Mouse (Mus musculus): ENCODE data around the gene Rbfox1.

Rbfox1 gene

DNA sequence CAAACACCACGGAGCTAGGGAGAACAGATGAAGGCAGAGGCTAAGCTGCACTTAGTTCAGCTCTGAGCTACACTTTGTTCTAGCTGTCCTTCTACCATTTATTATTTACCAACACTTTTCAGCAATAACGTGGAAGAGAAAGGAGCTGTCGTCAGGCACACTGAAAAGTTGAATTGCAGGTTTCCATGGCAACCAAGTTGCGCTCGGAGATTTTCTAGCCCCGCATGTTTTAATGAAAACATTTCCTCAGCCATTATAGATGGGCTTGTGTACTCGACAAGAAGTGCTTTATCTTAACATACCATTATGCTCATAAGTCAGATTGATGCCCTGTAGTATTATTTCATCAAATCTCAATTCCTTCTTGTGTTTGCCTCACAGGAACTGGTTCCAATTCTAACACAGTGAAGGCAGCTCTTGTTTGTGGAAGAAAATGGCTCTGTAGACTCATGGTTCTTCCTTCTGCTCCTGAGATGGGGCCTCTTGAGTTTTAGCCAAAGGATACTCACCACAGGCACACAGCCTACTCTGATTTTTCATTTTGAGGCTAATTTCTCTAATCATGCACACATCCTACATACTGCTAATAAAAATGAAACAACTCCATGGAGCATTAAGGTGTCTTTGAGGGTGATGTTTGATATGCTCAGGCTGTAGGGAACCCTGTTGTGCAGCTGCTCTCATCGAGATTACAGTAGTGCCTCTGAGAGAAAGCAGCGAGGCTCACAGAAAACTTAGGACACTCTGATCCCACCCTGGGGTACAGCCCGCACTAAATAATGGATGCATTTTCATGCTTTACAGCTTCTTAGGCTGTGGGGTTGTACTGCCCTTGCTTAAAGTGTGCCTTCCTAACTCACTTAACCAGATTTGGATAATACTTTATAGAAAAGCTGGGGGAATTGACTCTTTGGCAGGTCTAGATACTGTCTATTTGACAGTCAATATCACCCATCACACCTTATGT is 107.2 kb downstream of the Rbfox1 start:
- DNase-seq: no peak

DNA sequence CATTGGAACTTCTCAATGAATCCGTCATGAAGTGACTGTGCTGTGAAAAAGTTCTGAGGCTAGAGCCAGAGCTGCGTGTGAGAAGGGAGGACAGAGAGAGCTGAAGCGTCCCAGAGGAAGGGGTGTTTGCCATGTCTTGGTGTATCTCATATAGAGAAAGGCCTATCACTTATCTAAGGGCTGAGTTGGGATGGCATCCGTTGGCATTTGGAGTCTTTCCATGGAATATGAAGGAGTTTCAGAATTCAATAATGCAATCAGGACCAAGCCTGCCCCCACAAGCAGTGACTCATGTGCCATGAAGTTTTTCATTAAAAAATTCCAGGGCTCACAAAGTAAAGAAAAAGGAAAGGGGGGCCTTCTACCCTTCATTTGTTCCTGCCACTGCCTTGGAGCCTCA is 112.0 kb downstream of the Rbfox1 start:
- no peak for DNase-seq

DNA sequence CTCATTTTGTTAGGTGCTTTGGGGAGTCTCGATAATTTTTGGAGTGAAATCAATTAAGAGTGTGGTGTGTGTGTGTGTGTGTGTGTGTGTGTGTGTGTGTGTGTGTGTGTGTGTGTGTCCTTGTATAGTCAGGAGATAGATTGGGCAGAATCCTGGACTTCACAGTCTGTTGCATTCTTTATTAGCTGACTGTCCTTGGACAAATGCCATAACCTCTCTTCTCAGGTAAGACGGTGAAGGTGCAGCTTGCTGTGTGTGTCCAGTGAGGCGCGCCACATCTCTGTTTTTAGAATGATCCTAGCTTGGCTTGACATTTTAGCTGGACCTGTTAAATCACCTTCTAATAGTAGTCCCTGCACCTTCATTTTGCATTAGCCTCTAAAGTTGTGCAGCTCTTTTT is 112.5 kb downstream of the Rbfox1 start:
- peak; percentile 43 to 70 for DNase-seq

DNA sequence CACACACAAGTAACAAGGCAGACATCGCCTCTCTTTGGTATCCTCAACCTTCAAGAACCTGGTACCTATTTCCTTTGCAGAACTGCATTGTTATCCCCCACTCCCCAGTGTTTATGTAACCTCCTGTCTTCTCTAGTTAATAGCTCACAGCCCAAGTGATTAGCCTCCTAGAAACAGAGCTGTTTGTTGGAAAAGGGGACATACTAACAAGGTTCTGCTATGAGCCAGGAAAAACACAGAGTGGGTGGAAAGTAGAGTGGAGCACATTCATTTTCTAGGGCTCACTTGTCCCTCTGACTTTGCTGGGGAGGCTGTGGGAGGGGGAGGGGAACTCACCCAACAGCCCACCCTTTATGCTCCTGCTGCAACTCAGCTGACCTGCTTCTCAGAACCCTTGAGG is 114.9 kb downstream of the Rbfox1 start:
- DNase-seq: peak; percentile 40 to 69

DNA sequence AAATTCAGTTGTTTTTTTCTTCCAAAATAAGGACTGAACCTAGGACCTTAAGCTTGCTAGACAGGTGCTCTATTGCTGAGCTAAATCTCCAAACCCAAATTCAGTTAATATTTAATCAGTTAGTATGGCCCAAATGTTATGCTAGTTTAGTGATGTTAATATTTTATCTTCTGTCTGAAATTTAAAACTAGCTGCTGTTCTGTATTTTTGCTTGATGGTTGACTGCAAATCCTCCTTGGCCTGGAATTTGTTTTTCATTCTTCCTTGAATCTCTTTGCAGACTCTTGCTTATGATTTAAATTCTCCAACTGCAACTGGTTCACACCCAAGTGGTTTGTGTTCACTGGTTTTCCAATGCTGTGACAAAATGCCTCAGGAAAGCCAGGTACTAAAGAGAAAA is 121.8 kb downstream of the Rbfox1 start:
- peak in 1 of 2 experiments; percentile 48 for DNase-seq

DNA sequence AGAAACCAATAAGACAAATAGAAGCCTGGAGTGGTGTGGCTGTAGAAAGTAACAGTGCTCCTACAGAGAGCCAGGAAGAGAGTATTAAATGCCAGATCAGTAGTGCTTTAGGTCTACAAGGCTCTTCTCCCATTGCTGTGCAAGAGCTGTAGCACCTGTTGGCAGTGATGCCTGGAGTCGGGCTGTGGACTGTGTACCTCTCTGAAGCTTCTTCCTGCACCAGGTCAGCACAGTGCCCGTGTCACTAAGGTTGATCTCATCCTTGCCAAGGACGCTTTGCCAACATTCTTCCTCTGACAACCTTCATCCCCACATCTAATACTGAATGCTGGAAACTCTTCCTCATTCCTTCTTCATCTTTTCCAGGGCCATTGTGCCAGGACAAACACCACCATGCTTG is 127.7 kb downstream of the Rbfox1 start:
- DNase-seq: peak; percentile 22 to 49

DNA sequence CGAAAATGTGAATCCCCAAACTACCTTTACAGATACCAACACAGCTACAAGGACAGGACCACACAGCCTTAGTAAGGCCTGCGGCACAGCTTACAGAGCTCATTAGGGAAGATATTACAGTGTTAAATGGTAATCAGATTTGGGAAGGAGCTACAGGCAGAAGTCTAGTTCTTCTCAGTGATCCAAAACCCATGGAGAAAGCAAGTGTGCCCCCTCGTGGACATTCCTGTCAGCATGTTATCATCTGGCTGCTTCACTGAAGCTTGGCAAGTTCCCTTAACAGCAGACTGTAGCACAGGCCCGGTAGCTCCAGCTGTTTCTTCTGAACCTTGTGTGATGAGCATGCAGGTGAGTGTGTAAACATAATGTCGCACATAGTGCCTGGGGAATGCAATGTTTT is 133.5 kb downstream of the Rbfox1 start:
- DNase-seq: peak; percentile 64 to 93

DNA sequence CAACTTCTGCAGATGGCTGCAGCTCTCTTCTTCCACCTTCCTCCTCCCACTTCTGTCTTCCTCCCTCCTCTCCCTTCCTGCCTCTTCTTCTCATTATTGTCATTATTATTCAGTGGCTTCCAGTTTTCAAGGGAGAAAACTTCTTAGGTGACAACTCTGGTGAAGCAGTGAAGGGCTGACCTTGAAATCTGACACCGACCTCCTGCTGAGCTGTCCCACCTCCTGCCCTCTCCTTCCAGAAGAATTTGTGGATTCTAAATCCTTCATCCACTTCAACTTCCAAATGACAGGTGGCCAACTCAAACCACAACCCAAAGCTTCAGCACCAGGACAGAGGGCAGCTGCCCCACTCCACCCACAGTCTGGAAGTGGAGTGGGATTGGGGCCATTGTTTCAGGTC is 134.2 kb downstream of the Rbfox1 start:
- no peak for DNase-seq

DNA sequence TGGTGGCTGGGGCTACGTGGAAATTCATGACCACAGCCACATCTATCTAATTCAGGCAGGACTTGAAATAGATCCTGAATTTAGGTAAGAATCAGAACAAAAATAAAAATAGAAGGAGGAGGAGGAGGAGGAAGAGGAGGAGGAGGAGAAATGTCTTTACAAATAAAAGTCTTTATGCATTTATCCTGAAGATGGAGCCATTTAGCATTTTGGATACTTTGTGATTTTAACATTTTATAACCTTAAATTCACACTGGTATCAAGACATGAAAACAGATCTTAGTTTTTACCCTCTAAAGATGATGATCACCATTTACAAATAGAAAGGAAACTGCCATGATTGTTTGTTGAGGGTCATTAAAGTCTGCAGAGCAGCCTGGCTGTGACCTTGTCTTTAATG is 146.1 kb downstream of the Rbfox1 start:
- no peak for DNase-seq

DNA sequence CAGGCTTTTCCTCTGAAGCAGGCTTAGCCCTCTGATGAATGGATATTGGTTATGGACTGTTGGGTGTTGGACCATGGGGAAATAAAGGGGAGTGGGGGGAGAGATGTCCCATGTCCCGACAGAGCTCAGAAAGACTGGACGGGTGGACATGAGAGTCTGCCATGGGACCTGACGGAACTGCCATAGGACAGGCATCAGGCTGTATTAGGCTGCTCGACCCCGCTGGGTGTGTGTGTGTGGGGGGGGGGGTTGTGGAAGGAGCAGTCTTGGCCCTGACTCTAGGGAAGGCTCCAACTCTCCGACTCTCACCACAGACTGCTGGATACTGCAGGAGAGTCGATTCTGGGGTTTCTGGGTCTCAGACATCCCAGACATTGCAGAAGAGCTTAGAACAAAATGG is 147.4 kb downstream of the Rbfox1 start:
- DNase-seq: no peak

DNA sequence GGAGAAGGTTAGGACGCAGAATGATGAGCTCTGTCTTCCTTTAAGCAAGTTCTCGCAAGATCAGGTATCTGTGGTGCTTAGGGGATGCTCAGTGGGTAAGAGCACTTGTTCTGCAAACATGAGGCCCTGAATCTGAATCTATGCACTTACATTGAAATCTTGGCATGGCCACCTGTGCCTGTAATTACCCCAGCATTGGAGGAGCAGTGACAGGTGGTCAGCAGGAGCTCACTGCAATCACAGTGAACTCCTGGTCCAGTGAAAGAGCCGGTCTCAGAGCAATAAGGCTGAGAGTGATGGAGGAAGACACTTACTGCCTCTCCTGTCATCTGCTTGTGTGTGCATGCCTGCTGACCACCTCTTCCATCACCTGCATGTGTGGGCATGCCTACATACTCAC is 149.7 kb downstream of the Rbfox1 start:
- DNase-seq: no peak

DNA sequence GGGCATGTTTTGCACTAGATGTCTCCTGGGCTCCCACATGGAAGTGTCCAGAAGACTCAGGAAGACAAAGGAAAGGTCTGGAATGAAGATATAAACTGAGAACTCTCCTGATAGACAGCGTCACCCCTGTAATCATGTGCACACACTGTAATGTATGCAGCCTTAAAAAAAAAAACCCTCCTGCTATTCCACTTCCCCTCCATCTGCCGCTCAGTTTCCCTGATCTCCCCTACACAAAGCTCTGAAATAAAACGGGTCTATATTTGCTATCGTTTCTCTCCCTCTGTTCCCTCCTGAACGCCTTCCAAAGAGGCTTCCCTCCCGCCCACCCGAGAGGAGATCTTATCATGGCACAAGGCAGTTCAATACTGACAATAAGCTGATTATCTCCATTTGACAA is 151.9 kb downstream of the Rbfox1 start:
- DNase-seq: no peak

DNA sequence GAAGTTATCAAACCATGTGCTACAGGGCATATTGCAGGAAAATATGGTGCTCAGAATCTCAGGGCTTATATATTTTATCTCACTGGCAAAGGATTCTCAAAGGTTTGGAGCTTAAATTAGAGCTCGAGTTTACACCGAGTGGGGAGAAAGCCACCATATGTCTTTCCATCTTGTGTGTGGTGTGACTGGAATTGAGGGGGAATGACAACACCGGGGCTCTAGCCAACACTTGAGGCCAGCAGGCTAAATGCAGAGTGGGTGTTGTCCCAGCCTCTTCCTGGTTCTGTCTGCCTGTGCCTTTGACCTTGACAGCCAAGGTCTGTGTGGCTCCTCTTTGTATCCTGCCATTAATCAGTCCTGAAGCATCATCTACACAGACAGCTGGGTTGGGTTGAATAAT is 157.6 kb downstream of the Rbfox1 start:
- DNase-seq: no peak

DNA sequence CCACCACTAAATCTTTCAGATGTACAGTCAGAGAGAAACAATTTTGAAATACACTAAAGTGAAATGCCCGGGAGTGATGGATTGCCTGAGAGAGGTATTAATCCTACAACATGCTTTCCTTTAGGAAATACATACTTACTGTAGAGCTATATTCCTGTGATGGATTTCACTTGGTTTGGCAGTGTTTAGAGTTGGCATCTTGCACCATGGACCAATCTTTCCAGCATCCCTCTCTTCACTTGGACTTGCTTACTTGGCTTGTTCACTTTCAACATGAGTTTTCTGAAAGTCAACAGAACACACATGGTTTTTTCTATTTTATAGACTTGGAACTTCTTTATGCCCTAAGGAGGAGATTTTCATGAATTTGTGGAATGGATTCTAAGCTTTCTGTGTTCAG is 163.4 kb downstream of the Rbfox1 start:
- DNase-seq: no peak

DNA sequence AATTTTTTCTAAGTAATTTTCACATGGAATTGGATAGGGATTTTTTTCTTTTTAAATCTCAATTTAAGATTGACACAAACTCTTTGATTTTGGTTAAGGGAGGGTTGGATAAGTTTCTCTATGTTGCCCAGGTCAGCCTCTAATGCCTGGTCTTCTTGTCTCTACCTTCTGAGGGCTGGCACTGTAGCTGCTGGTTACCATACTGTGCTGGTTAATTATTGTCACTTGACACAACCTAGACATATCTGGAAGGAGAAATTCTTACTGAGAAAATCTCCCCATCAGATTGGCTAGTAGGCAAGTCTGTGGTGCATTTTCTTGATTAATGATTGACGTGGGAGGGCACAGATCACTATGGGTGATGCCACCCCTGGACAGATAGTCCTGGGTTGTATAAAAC is 177.3 kb downstream of the Rbfox1 start:
- DNase-seq: no peak

DNA sequence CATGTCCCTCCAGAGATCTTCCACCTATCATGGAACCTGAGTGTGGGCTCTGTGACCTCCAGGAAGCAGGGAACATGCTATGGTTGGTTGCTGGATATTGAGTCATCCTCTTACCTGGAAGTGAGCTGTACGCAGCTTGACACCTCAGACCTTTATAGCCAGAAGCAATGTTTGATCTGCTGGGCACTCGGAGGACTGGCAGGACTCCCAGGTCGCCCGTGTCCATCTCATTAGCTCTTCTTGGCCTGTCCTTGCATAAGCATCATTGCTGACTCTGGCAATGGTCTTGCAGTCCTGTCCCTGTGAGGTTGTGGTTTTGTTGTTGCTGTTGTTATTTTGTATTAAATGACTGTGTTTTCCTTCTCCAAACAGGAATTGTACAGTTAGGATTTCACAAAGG is 180.3 kb downstream of the Rbfox1 start:
- DNase-seq: no peak

DNA sequence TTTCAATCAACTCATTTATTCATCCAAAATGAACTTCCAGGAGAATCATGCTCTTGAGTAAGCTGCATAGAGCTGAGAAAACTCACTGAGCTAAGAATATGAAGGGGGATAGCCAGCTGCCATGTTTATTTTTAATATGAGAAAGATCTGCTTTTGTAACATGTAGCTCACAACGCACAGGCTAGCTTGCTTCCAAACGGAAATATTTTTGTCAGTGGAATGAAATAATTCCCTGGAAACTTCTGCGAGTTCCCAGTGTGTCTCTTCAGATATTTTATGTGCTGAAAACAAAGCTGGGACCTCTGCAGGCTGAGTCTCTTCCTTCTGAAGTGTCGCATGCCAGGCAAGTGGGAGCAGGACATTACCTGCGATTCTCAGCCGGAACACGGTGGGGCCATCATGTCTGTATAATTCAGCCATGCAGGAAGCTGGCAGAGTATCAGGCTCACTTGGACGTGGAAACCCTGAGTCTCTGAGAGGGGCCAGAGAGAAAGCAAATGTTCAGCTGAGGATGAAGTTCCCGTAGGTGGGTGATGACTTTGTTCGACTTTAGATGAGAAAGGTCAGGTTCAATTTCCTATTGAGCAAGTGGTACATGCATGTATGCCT is 190.4 kb downstream of the Rbfox1 start:
- no peak for DNase-seq

DNA sequence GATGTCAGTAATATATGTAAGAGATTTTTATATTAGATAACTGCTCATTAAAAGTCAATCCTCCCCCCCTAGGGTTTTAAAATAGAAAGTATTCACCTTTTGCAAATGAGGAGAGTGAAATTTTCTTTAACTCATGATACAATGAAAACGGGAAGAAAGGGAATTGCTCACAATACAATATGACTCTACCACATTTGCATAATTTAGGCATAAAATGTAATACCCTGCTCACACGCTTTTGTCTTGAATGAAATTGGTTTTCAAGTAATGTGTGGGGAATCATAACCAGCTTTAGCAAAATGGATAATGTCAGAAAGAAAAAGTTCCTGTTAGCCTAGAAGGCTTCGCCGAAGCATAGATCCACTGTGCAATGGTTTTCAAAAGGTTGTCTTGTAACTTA is 193.9 kb downstream of the Rbfox1 start:
- no peak for DNase-seq

DNA sequence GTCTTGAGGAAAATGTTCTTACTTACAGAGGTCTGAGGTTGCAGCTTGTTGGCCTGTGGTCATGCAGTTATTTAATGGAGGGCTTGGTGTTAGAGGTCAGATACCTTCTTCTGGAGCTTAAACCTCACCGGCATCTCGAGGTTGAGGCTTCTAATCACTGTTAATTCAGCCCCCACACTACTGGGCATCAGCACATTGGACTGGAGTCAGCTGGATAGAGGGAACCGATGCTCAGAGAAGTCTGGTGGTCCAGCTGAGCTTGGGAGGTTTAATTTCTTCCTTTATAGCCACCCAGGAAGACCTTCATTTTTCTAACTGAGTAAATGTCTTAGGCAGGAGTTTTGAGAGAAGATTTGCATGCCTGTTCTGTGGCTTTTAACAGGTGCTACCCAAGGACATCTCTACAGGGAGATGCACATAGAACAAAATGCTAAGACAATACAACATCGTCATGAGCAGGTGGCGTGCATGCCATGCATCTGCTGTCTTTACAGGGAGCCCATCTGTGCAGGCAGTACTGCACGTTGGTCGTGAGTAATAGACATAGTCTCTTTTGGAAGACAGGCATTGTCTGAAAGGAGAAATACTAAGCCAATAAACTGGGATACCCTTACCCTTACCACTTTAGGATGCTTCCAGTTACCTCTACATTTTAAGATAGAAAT is 199.7 kb downstream of the Rbfox1 start:
- DNase-seq: no peak

DNA sequence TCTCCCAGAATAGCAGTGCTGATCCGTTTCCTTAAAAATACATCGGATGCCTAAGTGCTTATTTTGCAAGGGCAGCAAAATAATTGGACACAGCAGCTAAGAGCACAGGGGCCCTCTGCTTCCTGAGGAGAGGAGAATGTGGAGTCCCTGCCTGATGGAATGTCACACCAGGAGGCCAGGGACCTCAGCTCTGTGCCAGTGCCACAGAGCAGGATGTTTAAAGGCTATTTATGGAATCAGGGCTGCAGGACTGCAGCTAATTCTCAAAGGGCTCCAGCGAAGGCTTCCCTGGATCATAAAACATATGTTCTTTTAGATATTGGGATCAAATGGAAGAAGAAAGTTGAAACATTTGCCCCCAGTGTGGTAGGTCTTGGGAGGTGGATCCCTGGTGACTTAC is 201.0 kb downstream of the Rbfox1 start:
- DNase-seq: no peak

DNA sequence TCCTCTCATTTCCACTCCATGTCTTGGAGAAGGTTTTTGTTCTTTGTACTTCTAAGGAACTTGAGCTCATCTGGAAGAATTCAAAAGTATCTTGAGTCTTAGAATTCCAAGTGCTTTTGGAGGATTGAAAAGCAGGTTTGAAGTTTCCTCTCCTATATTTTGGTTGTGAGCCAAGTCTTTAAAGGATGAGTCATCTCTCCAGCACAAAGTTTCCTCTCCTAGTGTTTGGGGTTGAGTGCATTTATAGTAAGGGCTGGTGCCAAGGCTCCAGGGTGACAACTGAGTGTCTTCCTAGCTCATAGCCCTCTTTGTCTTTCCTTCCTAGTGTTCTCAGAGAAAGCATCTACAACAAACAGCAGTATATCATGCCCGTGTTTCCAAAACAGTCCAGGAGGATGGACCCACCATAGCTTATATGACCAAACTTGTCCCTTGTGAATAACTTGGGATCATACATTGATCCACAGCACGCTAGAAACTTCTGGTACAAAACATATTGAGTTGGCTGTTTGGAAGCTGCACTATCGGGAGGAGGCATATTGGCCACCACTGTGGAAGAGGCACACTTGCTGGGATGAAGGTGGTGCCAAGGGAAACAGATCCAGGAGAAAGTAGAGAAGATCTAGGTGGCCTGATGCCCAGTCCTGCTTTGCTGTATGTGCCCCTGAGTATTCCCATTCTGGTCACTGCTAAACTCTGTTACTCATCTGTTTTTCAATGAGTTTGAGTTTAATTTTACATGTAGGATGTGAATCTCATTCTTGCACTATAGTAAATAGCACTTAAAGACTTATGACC is 206.4 kb downstream of the Rbfox1 start:
- no peak for DNase-seq

DNA sequence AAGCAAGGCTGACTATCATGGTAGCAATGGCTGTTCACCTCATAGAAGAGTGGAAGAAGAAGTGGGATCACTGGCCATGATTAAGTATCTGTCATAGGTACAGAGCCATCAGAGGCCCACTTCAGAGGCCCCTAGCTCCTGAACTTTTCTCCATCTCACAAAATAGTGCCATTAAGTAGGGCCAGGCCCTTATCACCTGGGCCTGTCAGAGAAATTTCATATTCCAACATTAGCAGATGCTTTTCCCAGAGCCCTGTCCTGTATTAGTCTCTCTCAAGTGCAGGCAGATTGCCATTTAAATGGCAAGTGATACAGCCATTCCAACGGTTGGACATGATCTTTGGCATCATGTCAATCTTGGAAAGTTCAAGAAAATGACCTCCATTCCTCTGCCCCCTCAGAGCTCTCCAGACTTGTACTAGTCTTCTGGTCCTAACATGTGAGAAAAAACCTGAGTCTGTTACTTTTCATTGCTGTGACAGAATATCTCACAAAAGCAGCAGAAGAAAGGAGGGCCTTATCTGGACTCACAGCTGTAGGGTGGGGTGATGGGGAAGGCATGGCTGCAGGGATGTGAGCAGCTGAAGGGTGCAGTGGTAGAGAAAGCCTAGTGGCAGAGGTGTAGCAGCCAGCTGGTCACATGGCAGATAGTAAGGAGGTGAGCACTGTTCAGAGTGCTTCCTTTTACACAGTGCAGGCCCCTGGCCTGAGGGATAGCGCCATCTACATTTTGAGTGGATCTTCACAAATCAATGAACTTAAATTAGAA is 210.6 kb downstream of the Rbfox1 start:
- DNase-seq: no peak

All from kidney, adult 8-10 months (tissue).